Mouse (Mus musculus) heart, adult 2 months (tissue): ENCODE measurements around the gene 4930480E11Rik. TPM values are rescaled to one million over a fixed set of nuclear protein-coding genes. Genes with fewer than 3 reads are reported as not detected.
"Not testable (repeated sequence)": the region's sequence is repeated elsewhere in the genome, so short reads cannot be mapped to it uniquely, and the experiment has no call there.

Experiments used
- DNase-seq, 2 experiments: peaks; one replicate each; pipeline ENCODE4 v3.0.0; 2021
- H3K27ac ChIP-seq: fragments of 200-600 bp; 2 replicates; pipeline ENCODE4 v1.8.1; 2022
- H3K27me3 ChIP-seq: fragments of 200-500 bp; 2 replicates; pipeline ENCODE4 v1.6.1; 2012; ENCODE audit warnings: mild to moderate bottlenecking, low read length, inconsistent platforms, mixed read lengths; ENCODE audit not compliant: control insufficient read depth, insufficient read depth
- H3K36me3 ChIP-seq: fragments of 200-500 bp; 2 replicates; pipeline ENCODE4 v1.6.1; 2012; ENCODE audit warnings: low read length, inconsistent platforms; ENCODE audit not compliant: control insufficient read depth, insufficient read depth
- H3K4me1 ChIP-seq: fragments of 200-500 bp; 2 replicates; pipeline ENCODE4 v1.6.1; 2011; ENCODE audit warnings: low read length; ENCODE audit not compliant: control insufficient read depth, insufficient read depth
- H3K4me3 ChIP-seq: fragments of 200-600 bp; 2 replicates; pipeline ENCODE4 v1.8.1; 2022
- H3K79me2 ChIP-seq: fragments of 200-500 bp; replicated peaks from 2 replicates; pipeline ENCODE4 v1.6.1; 2012; ENCODE audit warnings: mild to moderate bottlenecking, inconsistent platforms, low read length, moderate library complexity, mixed read lengths; ENCODE audit not compliant: control insufficient read depth, insufficient read depth
- H3K9ac ChIP-seq: fragments of 200-500 bp; 2 replicates; pipeline ENCODE4 v1.6.1; 2012; ENCODE audit warnings: low read depth, mild to moderate bottlenecking, control low read depth, inconsistent platforms, low read length, mixed read lengths
- CTCF ChIP-seq: fragments of 200-600 bp; IDR thresholded peaks from 2 replicates; pipeline ENCODE4 v1.8.1; 2022; ENCODE audit warnings: antibody characterized with exemption, mild to moderate bottlenecking, moderate library complexity
- EP300 ChIP-seq: fragments of 200-500 bp; IDR thresholded peaks from 2 replicates; pipeline ENCODE4 v1.6.1; 2011; ENCODE audit warnings: low read depth, low read length, control low read depth; ENCODE audit not compliant: insufficient read depth
- POLR2A ChIP-seq: fragments of 200-500 bp; IDR thresholded peaks from 2 replicates; pipeline ENCODE4 v1.6.1; 2011; ENCODE audit warnings: mild to moderate bottlenecking, low read depth, low read length, control low read depth; ENCODE audit not compliant: insufficient read depth
- WGBS: fragments of 180-500 bp; shearing (Covaris S2); methylation state at CpG from one replicate; pipeline ENCODE4 v1.1.7; 2018; 5-methylcytosine and 5-hydroxymethylcytosine counted together
- intact Hi-C: fragments of 180-260 bp; cut with DNase I; formaldehyde crosslinking; loops from one replicate; pipeline ENCODE4 v1.15.1; 2025
- long read RNA-seq: library from polyadenylated mRNA; stranded (forward); transcript quantifications from one replicate; pipeline ENCODE4 v2.0.0, GENCODE M21; 2021
- polyA plus RNA-seq: library from polyadenylated mRNA; depleted of rRNA; stranded (reverse); fragments of >200 nt; gene quantifications from 2 replicates; pipeline ENCODE4 v1.2.3, GENCODE M21; 2012; rRNA removed
- total RNA-seq, 2 experiments: library from RNA; stranded (reverse); gene quantifications; 2 replicates each; pipeline ENCODE4 v1.2.3; 2021

Gene 4930480E11Rik
- not detected for total RNA-seq
- polyA plus RNA-seq: not detected in 2 replicates
- long read RNA-seq: 0 reads

- Histone ChIP-seq H3K4me3 (no peak within 1 kb of the TSS), H3K27ac (no peak within 1 kb of the TSS), H3K9ac (no peak within 1 kb of the TSS), H3K79me2 (no peaks in the 10 kb centered on the region), H3K4me1 (no peaks in the 10 kb centered on the region), H3K36me3 (no peaks in the 10 kb centered on the region), H3K27me3 (no peaks in the 10 kb centered on the region)
- no peak for DNase-seq
- TF ChIP-seq CTCF (no peak), EP300 (no peak), POLR2A (no peak)
- WGBS: 8% methylated on average over 1 of the region's 1 CpGs
- intact Hi-C loops: no loop called here
These were observed at the start of gene 4930480E11Rik for GRCm38 (mm10) chrX:78369343-78369742. TSS of gene 4930480E11Rik (plus strand) at chrX:78369643.

GRCm38 (mm10) chrX:78403346-78403745 lies 33.9 kb downstream of the 4930480E11Rik start:
- WGBS: 70% methylated on average over 2 of the region's 2 CpGs
- intact Hi-C loops: not testable (repeated sequence)

More at GRCm38 (mm10) chrX:78403346-78403745, 33.9 kb downstream of the 4930480E11Rik start:
- DNase-seq, H3K36me3 ChIP-seq, H3K9ac ChIP-seq, H3K79me2 ChIP-seq, H3K27me3 ChIP-seq, H3K4me1 ChIP-seq, H3K4me3 ChIP-seq, H3K27ac ChIP-seq: not testable (repeated sequence)

Other genes starting within 250 kb of the 4930480E11Rik start
- gene Gm5938, start 244.2 kb upstream of the 4930480E11Rik start, total RNA-seq: not detected
- gene Gm5938, start 244.2 kb upstream of the 4930480E11Rik start, polyA plus RNA-seq: not detected in 2 replicates
- not detected for gene Obp1b, start 182.9 kb upstream of the 4930480E11Rik start, total RNA-seq
- gene Obp1b, start 182.9 kb upstream of the 4930480E11Rik start, polyA plus RNA-seq: not detected in 2 replicates
- gene Gm14743, start 123.7 kb upstream of the 4930480E11Rik start, total RNA-seq: not detected
- not detected in 2 replicates for gene Gm14743, start 123.7 kb upstream of the 4930480E11Rik start, polyA plus RNA-seq
- gene Prrg1, start 214.3 kb downstream of the 4930480E11Rik start, total RNA-seq: 1 to 10 TPM; 8.4 to 9.4 TPM
- 3.8 and 7.8 TPM in 2 replicates for gene Prrg1, start 214.3 kb downstream of the 4930480E11Rik start, polyA plus RNA-seq